ENCODE assay signal across 17 mouse cellular contexts in genomic region chr17:86364349-86365075, GRCm38 (mm10).
DNase-seq lines count a peak whose midpoint lies in the region; ATAC-seq and TF ChIP-seq lines count a peak whose summit lies in the region.
"Had no signal": no experiment of that assay in that cellular context is flagged by ENCODE, and none has a peak within 500 bp of the region (broad histone marks: within the 10 kb centered on the region; RNA-seq: fewer than 3 reads in every experiment).

No protein-coding gene starts in this region.

- DNase-seq in frontal cortex, postnatal 25 days (ENCODE audit: low spot score in 2 of 2): no peak
- no peak for DNase-seq in heart, postnatal 0 days (ENCODE audit: low spot score)
- DNase-seq in heart, adult 9 months (ENCODE audit: low spot score in 2 of 2): no peak
- DNase-seq in left cerebral cortex, adult 2 months (ENCODE audit: extremely low spot score in 1 of 2, low spot score in 2 of 2): no peak
- DNase-seq in left cerebral cortex, postnatal 36 days (ENCODE audit: low spot score in 2 of 2): no peak
- DNase-seq in left cerebral cortex, adult 9 months (ENCODE audit: low spot score in 2 of 2): no peak
- DNase-seq: adrenal gland, postnatal 25 days; cerebellum, adult 9-10 months; kidney, adult 8-10 months; lung, postnatal 36 days; thymus, adult 2 months had no signal

- 0 out of 2 replicates have a peak overlapping the region, but pooled peaks have one; percentile 1 for H3K9ac ChIP-seq in heart, postnatal 0 days (replicated peaks; ENCODE audit: low read depth, low read length)
- no peak overlapping the region for H3K9ac ChIP-seq in neural tube, embryonic 14.5 days (replicated peaks; ENCODE audit: low read depth, low read length)
- H3K9ac ChIP-seq: forebrain, embryonic 12.5 days had no signal

- H3K4me2 ChIP-seq in heart, postnatal 0 days (ENCODE audit: low read depth, low read length): peak overlapping the region; percentile 44
- no peak overlapping the region for H3K4me2 ChIP-seq in neural tube, embryonic 14.5 days (ENCODE audit: low read depth, low read length)
- H3K4me2 ChIP-seq: forebrain, embryonic 12.5 days; liver, embryonic 11.5 days; midbrain, embryonic 11.5 days had no signal

- intact Hi-C loops in left cerebral cortex, adult 2 months (cut with DNase I): no loop called here
- intact Hi-C loops in left cerebral cortex, postnatal 36 days (cut with DNase I): no loop called here

- no peak overlapping the region for H3K4me3 ChIP-seq in heart, postnatal 0 days (ENCODE audit: low read depth, low read length)
- no peak overlapping the region for H3K4me3 ChIP-seq in left cerebral cortex, adult 2 months
- H3K4me3 ChIP-seq in neural tube, embryonic 14.5 days (ENCODE audit: low read depth, low read length): no peak overlapping the region
- H3K4me3 ChIP-seq: forebrain, embryonic 12.5 days had no signal

- no peak for TF ChIP-seq CTCF in heart, postnatal 0 days (IDR thresholded peaks at IDR 0.05; ENCODE audit: low read depth)
- TF ChIP-seq CTCF in left cerebral cortex, adult 2 months (IDR thresholded peaks at IDR 0.05): no peak

- ATAC-seq in frontal cortex, adult (ENCODE audit: low TSS enrichment): peak; percentile 46
- no peak for ATAC-seq in heart, postnatal 0 days (ENCODE audit: insufficient read depth, low read depth)
- ATAC-seq in neural tube, embryonic 14.5 days (ENCODE audit: low read depth): 0 out of 2 replicates have a peak, but pooled peaks have one; percentile 31
- ATAC-seq: activated CD4-positive, CD25-positive, alpha-beta regulatory T cell, adult 4 months had no signal

- 34% methylated on average over 16 of the region's 16 CpGs for WGBS in heart, postnatal 0 days
- WGBS in neural tube, embryonic 14.5 days: 77% methylated on average over 16 of the region's 16 CpGs

- peaks cover 40% of the 10 kb centered on the region for H3K4me1 ChIP-seq in heart, postnatal 0 days (ENCODE audit: control insufficient read depth, insufficient read depth)
- peaks cover 15% of the 10 kb centered on the region for H3K4me1 ChIP-seq in neural tube, embryonic 14.5 days (ENCODE audit: control insufficient read depth, insufficient read depth, low read length)
- H3K4me1 ChIP-seq: forebrain, embryonic 12.5 days had no signal

- peak overlapping the region; percentile 52 for H3K27ac ChIP-seq in heart, postnatal 0 days (ENCODE audit: low read depth)
- H3K27ac ChIP-seq in left cerebral cortex, adult 2 months: peak overlapping the region; percentile 70
- H3K27ac ChIP-seq in neural tube, embryonic 14.5 days (ENCODE audit: low read depth, low read length): no peak overlapping the region
- H3K27ac ChIP-seq: forebrain, embryonic 12.5 days had no signal

- TF ChIP-seq EP300 in heart, postnatal 0 days (IDR thresholded peaks at IDR 0.05; ENCODE audit: low read depth): no peak

- no peaks in the 10 kb centered on the region for H3K9me3 ChIP-seq in heart, postnatal 0 days (replicated peaks; ENCODE audit: control insufficient read depth, low read length)
- H3K9me3 ChIP-seq in neural tube, embryonic 14.5 days (ENCODE audit: control insufficient read depth, low read length): no peaks in the 10 kb centered on the region
- H3K9me3 ChIP-seq: forebrain, embryonic 12.5 days had no signal

- no peaks in the 10 kb centered on the region for H3K36me3 ChIP-seq in heart, postnatal 0 days (replicated peaks; ENCODE audit: control insufficient read depth, insufficient read depth, low read length)
- no peaks in the 10 kb centered on the region for H3K36me3 ChIP-seq in neural tube, embryonic 14.5 days (ENCODE audit: control insufficient read depth, insufficient read depth, low read length)
- H3K36me3 ChIP-seq: forebrain, embryonic 12.5 days had no signal

- no peaks in the 10 kb centered on the region for H3K27me3 ChIP-seq in heart, postnatal 0 days (ENCODE audit: control insufficient read depth, insufficient read depth, low read length)
- no peaks in the 10 kb centered on the region for H3K27me3 ChIP-seq in neural tube, embryonic 14.5 days (ENCODE audit: control insufficient read depth, insufficient read depth, low read length)
- H3K27me3 ChIP-seq: forebrain, embryonic 12.5 days had no signal
